Mouse (Mus musculus) ES-Bruce4 (cell line): ENCODE measurements around the gene Bora.

Experiments used
- CTCF ChIP-seq: IDR thresholded peaks from one replicate; pipeline ENCODE4 v1.8.1; 2011; ENCODE audit warnings: low read depth, low read length
- EP300 ChIP-seq: IDR thresholded peaks from 2 replicates; pipeline ENCODE4 v1.6.1; 2011; ENCODE audit warnings: low read depth, low read length; ENCODE audit not compliant: insufficient read depth
- POLR2A ChIP-seq: IDR thresholded peaks from one replicate; pipeline ENCODE4 v1.8.1; 2011; ENCODE audit warnings: low read length; ENCODE audit not compliant: insufficient read depth

GRCm38 (mm10) chr14:99071146-99071545 is 25.1 kb downstream of the Bora start:
- no peak for TF ChIP-seq POLR2A
- TF ChIP-seq EP300 = no peak
- TF ChIP-seq CTCF = no peak
